Mouse (Mus musculus) neutrophil, adult 5-6 weeks (primary cell): ENCODE measurements around the gene Lrrc32. TPM values are rescaled to one million over a fixed set of nuclear protein-coding genes. Genes with fewer than 3 reads are reported as not detected.

Experiments
- ATAC-seq: fragments of 151-379, 151-347 bp; 2 replicates; pipeline ENCODE4 v1.8.0; 2017; ENCODE audit warnings: mild to moderate bottlenecking, moderate TSS enrichment; ENCODE audit not compliant: insufficient number of reproducible peaks, poor library complexity, low FRiP score, severe bottlenecking; ENCODE audit errors: extremely low read depth
- total RNA-seq: library from RNA; stranded (forward); fragments of 200-1000 nt; gene quantifications from 2 replicates; pipeline ENCODE4 v1.2.3, GENCODE M21; 2017

Gene Lrrc32
- total RNA-seq, 1 experiment from 2014 or later = 0.93 TPM

- no peak for ATAC-seq
Measured at GRCm38 (mm10) chr7:98486471-98486917, 2.6 kb upstream of the Lrrc32 start.

- ATAC-seq = no peak
Measured at GRCm38 (mm10) chr7:98487202-98487980, 1.7 kb upstream of the Lrrc32 start.

- ATAC-seq = peak; percentile 68
Measured at GRCm38 (mm10) chr7:98488398-98489130, 519 bp upstream of the Lrrc32 start.

GRCm38 (mm10) chr7:98489623-98490084 is 571 bp downstream of the Lrrc32 start:
- ATAC-seq = no peak

GRCm38 (mm10) chr7:98490328-98490727 is 1.2 kb downstream of the Lrrc32 start:
- ATAC-seq = no peak

GRCm38 (mm10) chr7:98490911-98491310 is 1.8 kb downstream of the Lrrc32 start:
- ATAC-seq = no peak

GRCm38 (mm10) chr7:98491451-98492200 is 2.5 kb downstream of the Lrrc32 start:
- no peak for ATAC-seq

GRCm38 (mm10) chr7:98492331-98492730 is 3.2 kb downstream of the Lrrc32 start:
- no peak for ATAC-seq

GRCm38 (mm10) chr7:98493307-98493706 is 4.2 kb downstream of the Lrrc32 start:
- ATAC-seq = no peak

GRCm38 (mm10) chr7:98493901-98494480 is 4.9 kb downstream of the Lrrc32 start:
- ATAC-seq = no peak

GRCm38 (mm10) chr7:98495591-98495990 is 6.5 kb downstream of the Lrrc32 start:
- ATAC-seq = no peak

GRCm38 (mm10) chr7:98497451-98497850 is 8.4 kb downstream of the Lrrc32 start:
- ATAC-seq = no peak

- no peak for ATAC-seq
Measured at GRCm38 (mm10) chr7:98498101-98498500, 9.0 kb downstream of the Lrrc32 start.

- no peak for ATAC-seq
Measured at GRCm38 (mm10) chr7:98498656-98499560, 9.8 kb downstream of the Lrrc32 start.

GRCm38 (mm10) chr7:98499561-98500292 is 10.6 kb downstream of the Lrrc32 start:
- ATAC-seq = no peak

- ATAC-seq = no peak
Measured at GRCm38 (mm10) chr7:98500470-98500869, 11.4 kb downstream of the Lrrc32 start.

- no peak for ATAC-seq
Measured at GRCm38 (mm10) chr7:98501078-98501477, 12.0 kb downstream of the Lrrc32 start.
